Mouse (Mus musculus) liver, embryonic 13.5 days (tissue): Measurements from ENCODE around the gene Gm10643. TPM values are rescaled to one million over a fixed set of nuclear protein-coding genes. Genes with fewer than 3 reads are reported as not detected.

Source experiments
- ATAC-seq: fragments of 200-750 bp; cut with Nextera tagmentation; 2 replicates; pipeline ENCODE4 v1.8.0; 2017; ENCODE audit warnings: low read depth, mild to moderate bottlenecking, moderate number of reproducible peaks, moderate library complexity
- DNase-seq: peaks from one replicate; pipeline ENCODE4 v3.0.0; 2022
- H3K27ac ChIP-seq: fragments of 300-500 bp; sonication (generic); 2 replicates; pipeline ENCODE4 v1.5.1; 2015; ENCODE audit warnings: moderate library complexity, mild to moderate bottlenecking, inconsistent platforms
- H3K27me3 ChIP-seq: fragments of 300-500 bp; sonication (generic); 2 replicates; pipeline ENCODE4 v1.6.1; 2015; ENCODE audit warnings: mild to moderate bottlenecking, inconsistent platforms
- H3K36me3 ChIP-seq: fragments of 300-500 bp; sonication (generic); 2 replicates; pipeline ENCODE4 v1.6.1; 2015; ENCODE audit warnings: mild to moderate bottlenecking, inconsistent platforms
- H3K4me1 ChIP-seq: fragments of 300-500 bp; sonication (generic); replicated peaks from 2 replicates; pipeline ENCODE4 v1.6.1; 2015; ENCODE audit warnings: inconsistent platforms
- H3K4me2 ChIP-seq: fragments of 300-500 bp; sonication (generic); 2 replicates; pipeline ENCODE4 v1.6.1; 2015; ENCODE audit warnings: inconsistent platforms, mild to moderate bottlenecking, moderate library complexity
- H3K4me3 ChIP-seq: fragments of 300-500 bp; sonication (generic); replicated peaks from 2 replicates; pipeline ENCODE4 v1.5.1; 2015; ENCODE audit warnings: mild to moderate bottlenecking, inconsistent platforms
- H3K9ac ChIP-seq: fragments of 300-500 bp; sonication (generic); 2 replicates; pipeline ENCODE4 v1.6.1; 2015; ENCODE audit warnings: mild to moderate bottlenecking, inconsistent platforms
- H3K9me3 ChIP-seq: fragments of 300-500 bp; sonication (generic); replicated peaks from 2 replicates; pipeline ENCODE4 v1.6.1; 2016; ENCODE audit warnings: inconsistent platforms
- WGBS: fragments of 180-500 bp; shearing (Covaris S2); methylation state at CpG from one replicate; pipeline ENCODE4 v1.1.7; 2015; ENCODE audit not compliant: insufficient replicate concordance; 5-methylcytosine and 5-hydroxymethylcytosine counted together
- polyA plus RNA-seq: library from polyadenylated mRNA; unstranded; fragments of >200 nt; fragmentation: Nextera tagmentation; extraction: Ambion mirVana; gene quantifications from 2 replicates; pipeline ENCODE4 v1.2.1, GENCODE M21; 2015

The Gm10643 gene
- polyA plus RNA-seq, result 0.12 and 0.14 TPM in 2 replicates

GRCm38 (mm10) chr8:84065037-84065436 lies at the start of gene Gm10643:
Gene Gm10643 (minus strand): TSS chr8:84065137.
- 74% methylated on average over 1 of the region's 1 CpGs for WGBS
- peak within 1 kb of the TSS; percentile 92 for H3K4me2 ChIP-seq

GRCm38 (mm10) chr8:84106216-84107040 lies 41.5 kb upstream of the Gm10643 start:
- WGBS, result 83% methylated on average over 6 of the region's 6 CpGs
- Histone ChIP-seq H3K4me2 (no peak overlapping the region), H3K9ac (no peak overlapping the region), H3K9me3 (no peaks in the 10 kb centered on the region), H3K4me3 (no peak overlapping the region), H3K27ac (no peak overlapping the region; the same call in 1 of the 2 replicates), H3K27me3 (no peaks in the 10 kb centered on the region), H3K4me1 (peaks cover 33% of the 10 kb centered on the region), H3K36me3 (peaks cover 14% of the 10 kb centered on the region)
- no peak for ATAC-seq
- DNase-seq, result no peak

More at GRCm38 (mm10) chr8:84065037-84065436, at the start of gene Gm10643:
- H3K27me3 ChIP-seq, result no peaks in the 10 kb centered on the region
- DNase-seq (no peak), ATAC-seq (no peak)
- H3K9ac ChIP-seq, result peak within 1 kb of the TSS; percentile 84
- peak within 1 kb of the TSS; percentile 89 for H3K4me3 ChIP-seq
- peaks cover 55% of the 10 kb centered on the region for H3K4me1 ChIP-seq
- H3K36me3 ChIP-seq, result no peaks in the 10 kb centered on the region
- H3K9me3 ChIP-seq, result no peaks in the 10 kb centered on the region
- peak within 1 kb of the TSS; percentile 98 for H3K27ac ChIP-seq

DNA sequence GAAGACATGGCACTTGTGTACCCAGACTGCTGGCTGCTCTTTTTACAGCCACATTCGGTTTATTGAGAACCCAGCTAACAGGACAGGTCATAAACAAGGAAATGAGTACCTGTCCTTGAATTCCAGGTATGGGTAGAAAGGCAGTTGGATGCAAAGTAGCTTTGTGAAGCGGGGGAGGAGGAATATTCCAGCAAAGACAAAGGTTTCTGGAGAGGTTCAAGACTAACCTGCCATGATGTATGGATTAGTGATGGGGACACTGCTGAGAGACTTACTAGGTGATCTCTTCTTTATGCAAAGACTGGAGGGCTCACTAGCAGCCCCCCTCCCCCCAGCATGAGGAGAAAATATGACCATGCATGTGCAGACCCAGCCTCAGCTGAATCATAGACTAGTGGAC lies 40.7 kb upstream of the Gm10643 start:
- Histone ChIP-seq H3K4me1 (peaks cover 33% of the 10 kb centered on the region), H3K9me3 (no peaks in the 10 kb centered on the region), H3K36me3 (peaks cover 20% of the 10 kb centered on the region), H3K4me3 (peak overlapping the region; percentile 76), H3K9ac (peak overlapping the region; percentile 57; the same call in 1 of the 2 replicates), H3K27ac (no peak overlapping the region), H3K4me2 (peak overlapping the region; percentile 74), H3K27me3 (no peaks in the 10 kb centered on the region)
- 70% methylated on average over 2 of the region's 2 CpGs for WGBS
- no peak for ATAC-seq
- DNase-seq, result no peak

- Histone ChIP-seq H3K27me3 (no peaks in the 10 kb centered on the region), H3K27ac (peak within 1 kb of the TSS; percentile 70), H3K4me2 (peak within 1 kb of the TSS; percentile 92), H3K4me3 (peak within 1 kb of the TSS; percentile 76), H3K9ac (peak within 1 kb of the TSS; percentile 81), H3K4me1 (peaks cover 33% of the 10 kb centered on the region), H3K36me3 (peaks cover 22% of the 10 kb centered on the region), H3K9me3 (no peaks in the 10 kb centered on the region)
- WGBS, result 7% methylated on average over 42 of the region's 42 CpGs
- ATAC-seq (peak; percentile 96), DNase-seq (peak; percentile 97)
Measured at GRCm38 (mm10) chr8:84104697-84105609, 40.0 kb upstream of the Gm10643 start, which contains the start of gene Dcaf15. Gene Dcaf15 (minus strand): TSS chr8:84104768.

DNA sequence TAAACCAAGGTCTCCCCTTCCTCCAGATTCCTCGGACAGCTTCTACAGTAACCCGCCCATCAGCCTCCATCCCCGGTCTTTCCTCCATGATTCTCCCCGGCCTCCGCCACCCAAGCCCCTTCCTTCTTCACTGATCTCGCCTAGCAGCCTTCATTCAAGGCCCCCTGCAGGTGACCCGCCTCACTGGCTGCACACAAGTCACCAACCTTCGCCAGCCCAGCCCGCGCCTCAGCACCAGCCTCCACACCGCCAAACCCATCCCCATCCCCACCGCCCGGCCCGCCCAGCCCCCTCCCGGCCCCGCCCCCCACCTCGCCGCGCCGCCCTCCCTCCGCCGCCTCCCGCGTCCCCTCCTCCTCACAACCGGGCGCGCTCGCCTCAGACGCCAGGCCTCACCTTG lies 39.3 kb upstream of the Gm10643 start:
- H3K27ac ChIP-seq, result peak overlapping the region; percentile 70

GRCm38 (mm10) chr8:84103601-84104000 lies 38.7 kb upstream of the Gm10643 start:
- H3K36me3 ChIP-seq, result peaks cover 31% of the 10 kb centered on the region
- DNase-seq (no peak), ATAC-seq (no peak)
- H3K4me1 ChIP-seq, result peaks cover 33% of the 10 kb centered on the region
- peak overlapping the region; percentile 92 for H3K4me2 ChIP-seq
- H3K9ac ChIP-seq, result peak overlapping the region; percentile 81
- H3K27me3 ChIP-seq, result no peaks in the 10 kb centered on the region
- peak overlapping the region; percentile 70 for H3K27ac ChIP-seq
- no peaks in the 10 kb centered on the region for H3K9me3 ChIP-seq
- H3K4me3 ChIP-seq, result peak overlapping the region; percentile 76
- WGBS, result 39% methylated on average over 3 of the region's 3 CpGs

More for the DNA sequence above, 39.3 kb upstream of the Gm10643 start:
- WGBS, result under 1% methylated on average over 28 of the region's 29 CpGs
- Histone ChIP-seq H3K27me3 (no peaks in the 10 kb centered on the region), H3K4me1 (peaks cover 33% of the 10 kb centered on the region), H3K4me3 (peak overlapping the region; percentile 76), H3K4me2 (peak overlapping the region; percentile 92), H3K9me3 (no peaks in the 10 kb centered on the region), H3K36me3 (peaks cover 26% of the 10 kb centered on the region), H3K9ac (peak overlapping the region; percentile 81)
- ATAC-seq (peak; percentile 71), DNase-seq (peak; percentile 63)

GRCm38 (mm10) chr8:84101476-84102270 lies 36.7 kb upstream of the Gm10643 start:
- no peak overlapping the region for H3K27ac ChIP-seq
- ATAC-seq, result no peak
- H3K9me3 ChIP-seq, result no peaks in the 10 kb centered on the region
- peaks cover 50% of the 10 kb centered on the region for H3K36me3 ChIP-seq
- no peaks in the 10 kb centered on the region for H3K27me3 ChIP-seq
- no peak overlapping the region for H3K4me2 ChIP-seq
- peaks cover 33% of the 10 kb centered on the region for H3K4me1 ChIP-seq
- H3K9ac ChIP-seq, result no peak overlapping the region
- WGBS, result 83% methylated on average over 25 of the region's 25 CpGs
- DNase-seq, result no peak
- H3K4me3 ChIP-seq, result no peak overlapping the region

DNA sequence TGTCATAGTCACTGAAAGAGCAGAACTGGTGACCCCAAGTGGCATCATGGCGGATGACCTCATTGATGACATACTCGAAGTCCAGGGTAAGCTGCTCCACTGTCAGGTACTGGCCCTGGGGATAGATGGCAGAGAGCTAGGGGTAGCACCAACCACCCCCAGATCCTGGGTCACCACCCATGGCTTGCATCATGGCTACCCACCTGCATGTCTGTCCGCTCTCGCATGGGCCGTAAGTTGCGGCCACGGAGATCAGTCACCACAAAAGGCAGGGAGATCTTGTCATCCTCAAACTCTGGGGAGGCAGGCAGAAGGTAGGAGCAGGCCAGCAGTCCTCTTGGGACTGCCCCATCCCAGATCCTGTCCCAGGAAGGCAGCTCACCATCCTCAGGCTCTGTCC lies 33.4 kb upstream of the Gm10643 start:
- DNase-seq (no peak), ATAC-seq (no peak)
- no peak overlapping the region for H3K4me3 ChIP-seq
- H3K36me3 ChIP-seq, result peaks cover 79% of the 10 kb centered on the region
- no peak overlapping the region for H3K4me2 ChIP-seq
- H3K9me3 ChIP-seq, result no peaks in the 10 kb centered on the region
- no peak overlapping the region for H3K9ac ChIP-seq
- 89% methylated on average over 7 of the region's 7 CpGs for WGBS
- no peaks in the 10 kb centered on the region for H3K27me3 ChIP-seq
- peaks cover 11% of the 10 kb centered on the region for H3K4me1 ChIP-seq
- no peak overlapping the region for H3K27ac ChIP-seq

DNA sequence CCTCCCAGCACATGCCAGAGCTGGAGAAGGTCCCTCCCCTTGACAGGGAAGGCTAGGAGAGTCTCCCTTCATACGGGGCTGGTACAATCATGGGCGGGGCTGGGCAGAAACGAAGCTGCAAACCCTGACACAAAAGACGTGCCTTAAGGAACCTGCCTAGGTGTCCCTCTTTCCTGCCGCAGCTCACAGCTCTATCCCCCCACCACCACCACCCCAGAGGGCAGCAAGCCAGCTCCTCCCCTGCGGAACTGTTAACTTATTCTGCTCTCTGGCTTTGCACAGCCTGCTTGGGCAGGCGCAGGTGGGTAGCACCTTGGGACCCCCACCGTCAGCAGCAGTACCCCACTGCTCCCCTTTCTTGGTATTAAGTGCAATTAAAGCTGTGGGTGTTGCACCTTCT lies 31.1 kb upstream of the Gm10643 start:
- no peak for DNase-seq
- H3K9ac ChIP-seq, result no peak overlapping the region
- no peak overlapping the region for H3K4me2 ChIP-seq
- H3K9me3 ChIP-seq, result no peaks in the 10 kb centered on the region
- no peaks in the 10 kb centered on the region for H3K4me1 ChIP-seq
- 64% methylated on average over 8 of the region's 8 CpGs for WGBS
- no peak overlapping the region for H3K27ac ChIP-seq
- H3K4me3 ChIP-seq, result no peak overlapping the region
- no peak for ATAC-seq
- no peaks in the 10 kb centered on the region for H3K27me3 ChIP-seq
- H3K36me3 ChIP-seq, result peaks cover 81% of the 10 kb centered on the region

DNA sequence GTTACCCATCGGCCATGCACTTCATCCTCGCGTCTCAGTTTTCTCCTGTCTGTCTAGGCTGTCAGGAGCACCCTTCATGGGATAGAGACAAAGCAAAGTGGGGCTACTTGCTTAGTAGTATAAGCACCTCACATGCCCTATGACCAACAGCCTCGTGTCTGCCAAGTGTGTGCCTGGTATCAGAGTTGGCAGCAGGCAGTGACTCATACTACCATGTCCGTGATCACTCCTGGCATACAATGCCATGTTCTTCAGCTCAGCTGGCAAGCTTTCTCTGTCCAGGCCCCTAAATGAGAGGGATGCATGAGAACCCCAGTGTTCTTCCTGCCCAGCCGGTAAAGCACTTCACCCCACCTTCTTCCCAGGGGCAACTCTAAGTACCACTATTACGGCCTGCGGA lies 25.6 kb upstream of the Gm10643 start:
- WGBS, result 83% methylated on average over 8 of the region's 8 CpGs
- no peak overlapping the region for H3K9ac ChIP-seq
- no peaks in the 10 kb centered on the region for H3K9me3 ChIP-seq
- DNase-seq (no peak), ATAC-seq (no peak)
- no peaks in the 10 kb centered on the region for H3K27me3 ChIP-seq
- H3K4me2 ChIP-seq, result no peak overlapping the region
- no peak overlapping the region for H3K4me3 ChIP-seq
- no peaks in the 10 kb centered on the region for H3K4me1 ChIP-seq
- peaks cover 64% of the 10 kb centered on the region for H3K36me3 ChIP-seq
- no peak overlapping the region for H3K27ac ChIP-seq
